Mouse (Mus musculus): ENCODE results near the gene Opn1sw. TPM values are rescaled to one million over a fixed set of nuclear protein-coding genes. Genes with fewer than 3 reads are reported as not detected.

Opn1sw gene
- polyA plus RNA-seq, 1 experiment, result not detected

DNA sequence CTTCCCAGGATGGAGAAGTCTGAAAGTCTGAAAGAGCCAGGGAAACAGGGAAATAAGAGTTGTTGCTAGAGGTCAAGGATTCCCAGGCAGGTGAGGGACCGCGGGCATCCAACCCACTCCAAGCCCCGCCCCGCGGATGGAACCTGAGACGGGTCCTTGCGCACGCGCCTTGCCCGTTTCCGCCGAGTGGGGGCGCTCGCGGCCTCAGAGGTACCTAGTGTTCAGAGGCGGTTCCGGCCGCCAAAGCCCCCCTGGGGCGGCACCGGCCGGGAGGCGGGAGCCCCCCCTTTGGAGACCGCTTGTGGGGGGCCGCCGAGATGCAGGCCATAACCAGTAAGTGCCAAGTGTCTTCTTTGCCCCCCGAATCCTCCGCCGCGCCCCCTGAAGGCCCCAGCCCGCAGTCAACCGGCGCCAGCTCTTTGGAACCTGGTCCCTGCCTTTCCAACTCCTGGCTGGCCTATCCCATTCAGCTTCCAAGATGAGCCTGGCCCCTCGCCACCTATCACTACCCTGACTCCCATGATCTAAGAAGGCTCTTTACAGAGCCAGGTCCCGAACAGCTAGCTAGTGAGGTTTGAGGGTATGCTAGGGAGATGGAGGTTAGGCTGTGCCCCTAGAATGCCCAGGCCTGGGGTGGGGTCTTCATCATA, 14.6 kb upstream of the Opn1sw start:
- peak overlapping the region; percentile 23; the same call in 1 of the 2 replicates for H3K9ac ChIP-seq (ENCODE audit: low read depth, poor library complexity, severe bottlenecking)
- no peaks in the 10 kb centered on the region for H3K36me3 ChIP-seq (ENCODE audit: control insufficient read depth, insufficient read depth, low read length, poor library complexity, severe bottlenecking)
- H3K4me3 ChIP-seq (ENCODE audit: low read depth, low read length), result peak overlapping the region; percentile 22

DNA sequence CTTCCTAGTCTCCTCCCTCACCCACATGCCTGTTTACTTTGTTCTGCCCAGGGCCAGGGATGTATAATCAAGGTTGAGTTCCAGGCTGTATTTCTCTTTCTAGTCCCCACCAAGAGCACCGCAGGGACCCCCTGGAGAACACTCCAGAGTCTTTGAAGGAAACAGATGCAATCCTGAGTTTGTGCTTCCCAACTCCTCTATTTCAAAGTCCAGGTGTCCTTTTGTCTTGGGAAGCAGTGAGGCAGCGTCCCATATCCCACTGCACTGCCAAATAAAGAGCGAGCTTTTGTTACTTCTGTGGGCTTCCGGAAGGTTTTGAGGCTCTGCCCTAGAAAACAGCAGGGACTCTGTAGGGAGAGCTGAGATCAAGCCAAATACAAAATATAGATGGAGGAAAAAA, 11.6 kb upstream of the Opn1sw start:
- H3K9ac ChIP-seq (ENCODE audit: low read depth, poor library complexity, severe bottlenecking), result no peak overlapping the region
- no peaks in the 10 kb centered on the region for H3K27me3 ChIP-seq (ENCODE audit: control insufficient read depth, insufficient read depth, low read length, poor library complexity, severe bottlenecking)
- peak overlapping the region; percentile 22; the same call in 1 of the 2 replicates for H3K27ac ChIP-seq (ENCODE audit: insufficient read depth, low read length)
- no peaks in the 10 kb centered on the region for H3K36me3 ChIP-seq (ENCODE audit: control insufficient read depth, insufficient read depth, low read length, poor library complexity, severe bottlenecking)
- H3K4me1 ChIP-seq (ENCODE audit: control insufficient read depth, insufficient read depth, low read length), result no peaks in the 10 kb centered on the region
- no peak overlapping the region for H3K4me3 ChIP-seq (ENCODE audit: low read depth, low read length)
- TF ChIP-seq EP300 (IDR thresholded peaks at IDR 0.05; ENCODE audit: insufficient read depth, low read depth, low read length) (no peak), POLR2A (IDR thresholded peaks at IDR 0.05; ENCODE audit: insufficient read depth, low read length) (no peak), CTCF (IDR thresholded peaks at IDR 0.05; ENCODE audit: low read depth, low read length) (no peak)
- H3K9me3 ChIP-seq (replicated peaks; ENCODE audit: control insufficient read depth, insufficient read depth, low read length, poor library complexity, severe bottlenecking), result no peaks in the 10 kb centered on the region

More for the DNA sequence above, 14.6 kb upstream of the Opn1sw start:
- H3K27me3 ChIP-seq (ENCODE audit: control insufficient read depth, insufficient read depth, low read length, poor library complexity, severe bottlenecking), result no peaks in the 10 kb centered on the region
- no peaks in the 10 kb centered on the region for H3K9me3 ChIP-seq (replicated peaks; ENCODE audit: control insufficient read depth, insufficient read depth, low read length, poor library complexity, severe bottlenecking)
- no peak overlapping the region for H3K27ac ChIP-seq (ENCODE audit: insufficient read depth, low read length)
- H3K4me1 ChIP-seq (ENCODE audit: control insufficient read depth, insufficient read depth, low read length), result no peaks in the 10 kb centered on the region
- TF ChIP-seq EP300 (IDR thresholded peaks at IDR 0.05; ENCODE audit: insufficient read depth, low read depth, low read length) (no peak), POLR2A (IDR thresholded peaks at IDR 0.05; ENCODE audit: insufficient read depth, low read length) (no peak), CTCF (IDR thresholded peaks at IDR 0.05; ENCODE audit: low read depth, low read length) (peak; percentile 67)

DNA sequence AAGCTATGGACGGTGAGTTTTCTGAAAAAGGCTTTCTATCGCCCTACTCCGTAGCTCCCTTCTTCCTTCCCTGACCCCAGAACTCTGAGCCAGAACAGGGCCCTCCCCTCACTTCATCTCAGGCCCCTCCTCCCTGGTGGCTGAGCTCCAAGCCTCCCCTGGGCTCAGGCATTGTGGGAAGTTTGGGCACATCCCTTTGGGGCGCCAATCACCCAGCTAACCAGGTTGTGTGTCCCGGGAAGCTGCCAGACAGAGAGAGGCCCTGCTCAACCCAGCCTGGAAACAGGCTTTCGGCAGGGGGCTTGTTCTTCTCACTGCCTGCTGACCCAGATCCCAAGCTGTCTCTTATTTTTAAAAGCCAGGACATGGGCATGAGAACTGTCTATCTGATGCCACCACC, 9.3 kb upstream of the Opn1sw start:
- H3K36me3 ChIP-seq (ENCODE audit: control insufficient read depth, insufficient read depth, low read length, poor library complexity, severe bottlenecking), result no peaks in the 10 kb centered on the region
- peak overlapping the region; percentile 69; the same call in 1 of the 2 replicates for H3K4me3 ChIP-seq (ENCODE audit: low read depth, low read length)
- no peaks in the 10 kb centered on the region for H3K9me3 ChIP-seq (replicated peaks; ENCODE audit: control insufficient read depth, insufficient read depth, low read length, poor library complexity, severe bottlenecking)
- no peak overlapping the region; the same call in 1 of the 2 replicates for H3K9ac ChIP-seq (ENCODE audit: low read depth, poor library complexity, severe bottlenecking)
- no peak overlapping the region for H3K27ac ChIP-seq (ENCODE audit: insufficient read depth, low read length)
- no peak for TF ChIP-seq CTCF (IDR thresholded peaks at IDR 0.05; ENCODE audit: low read depth, low read length)
- TF ChIP-seq EP300 (IDR thresholded peaks at IDR 0.05; ENCODE audit: insufficient read depth, low read depth, low read length), result no peak
- no peaks in the 10 kb centered on the region for H3K4me1 ChIP-seq (ENCODE audit: control insufficient read depth, insufficient read depth, low read length)
- H3K27me3 ChIP-seq (ENCODE audit: control insufficient read depth, insufficient read depth, low read length, poor library complexity, severe bottlenecking), result no peaks in the 10 kb centered on the region

DNA sequence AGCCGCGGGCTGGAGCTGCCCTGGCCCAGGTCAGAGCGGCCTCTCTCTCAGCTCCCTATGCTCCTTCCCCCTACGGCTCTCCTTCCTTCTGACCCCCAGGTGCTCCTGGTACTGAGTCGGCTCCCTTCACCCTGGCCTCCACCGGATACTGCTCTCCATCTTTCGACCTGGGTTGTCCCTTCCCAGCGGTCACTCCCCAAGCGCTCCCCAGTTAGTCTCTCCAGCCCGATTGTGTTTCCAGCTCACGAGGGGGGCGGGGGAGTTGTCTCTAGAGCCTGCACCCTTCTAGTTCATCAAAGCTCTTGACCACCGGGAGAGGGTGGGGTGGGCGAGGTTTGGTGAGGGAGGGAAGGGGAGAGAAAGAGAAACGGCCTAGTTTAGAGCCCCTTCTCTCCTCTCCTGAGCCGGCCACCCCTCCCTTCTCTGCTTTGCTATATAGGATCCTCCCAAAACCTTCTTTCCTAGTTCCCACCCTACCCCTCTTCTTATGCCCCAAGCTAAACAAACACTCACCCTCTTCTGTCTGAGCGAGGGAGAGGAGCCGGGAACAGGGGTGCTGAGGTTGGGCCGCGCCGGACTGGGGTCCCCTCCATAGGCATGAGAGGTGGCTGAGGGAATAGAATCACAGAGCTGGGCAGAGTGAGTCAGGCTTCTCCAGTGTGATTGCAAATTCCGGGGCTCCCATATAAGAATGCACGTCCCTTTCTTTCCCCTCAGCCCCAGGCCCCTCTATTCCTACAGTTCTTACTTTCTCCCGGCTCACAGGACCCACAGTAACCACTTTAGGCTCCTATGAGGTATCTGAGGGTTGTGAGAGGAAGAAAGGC, 8.7 kb upstream of the Opn1sw start:
- Histone ChIP-seq H3K4me1 (ENCODE audit: control insufficient read depth, insufficient read depth, low read length) (no peaks in the 10 kb centered on the region), H3K9ac (ENCODE audit: low read depth, poor library complexity, severe bottlenecking) (peak overlapping the region; percentile 73), H3K27me3 (ENCODE audit: control insufficient read depth, insufficient read depth, low read length, poor library complexity, severe bottlenecking) (no peaks in the 10 kb centered on the region), H3K9me3 (replicated peaks; ENCODE audit: control insufficient read depth, insufficient read depth, low read length, poor library complexity, severe bottlenecking) (no peaks in the 10 kb centered on the region), H3K36me3 (ENCODE audit: control insufficient read depth, insufficient read depth, low read length, poor library complexity, severe bottlenecking) (no peaks in the 10 kb centered on the region), H3K27ac (ENCODE audit: insufficient read depth, low read length) (no peak overlapping the region), H3K4me3 (ENCODE audit: low read depth, low read length) (peak overlapping the region; percentile 69)
- no peak for TF ChIP-seq CTCF (IDR thresholded peaks at IDR 0.05; ENCODE audit: low read depth, low read length)
- TF ChIP-seq EP300 (IDR thresholded peaks at IDR 0.05; ENCODE audit: insufficient read depth, low read depth, low read length), result no peak
- no peak for TF ChIP-seq POLR2A (IDR thresholded peaks at IDR 0.05; ENCODE audit: insufficient read depth, low read length)

DNA sequence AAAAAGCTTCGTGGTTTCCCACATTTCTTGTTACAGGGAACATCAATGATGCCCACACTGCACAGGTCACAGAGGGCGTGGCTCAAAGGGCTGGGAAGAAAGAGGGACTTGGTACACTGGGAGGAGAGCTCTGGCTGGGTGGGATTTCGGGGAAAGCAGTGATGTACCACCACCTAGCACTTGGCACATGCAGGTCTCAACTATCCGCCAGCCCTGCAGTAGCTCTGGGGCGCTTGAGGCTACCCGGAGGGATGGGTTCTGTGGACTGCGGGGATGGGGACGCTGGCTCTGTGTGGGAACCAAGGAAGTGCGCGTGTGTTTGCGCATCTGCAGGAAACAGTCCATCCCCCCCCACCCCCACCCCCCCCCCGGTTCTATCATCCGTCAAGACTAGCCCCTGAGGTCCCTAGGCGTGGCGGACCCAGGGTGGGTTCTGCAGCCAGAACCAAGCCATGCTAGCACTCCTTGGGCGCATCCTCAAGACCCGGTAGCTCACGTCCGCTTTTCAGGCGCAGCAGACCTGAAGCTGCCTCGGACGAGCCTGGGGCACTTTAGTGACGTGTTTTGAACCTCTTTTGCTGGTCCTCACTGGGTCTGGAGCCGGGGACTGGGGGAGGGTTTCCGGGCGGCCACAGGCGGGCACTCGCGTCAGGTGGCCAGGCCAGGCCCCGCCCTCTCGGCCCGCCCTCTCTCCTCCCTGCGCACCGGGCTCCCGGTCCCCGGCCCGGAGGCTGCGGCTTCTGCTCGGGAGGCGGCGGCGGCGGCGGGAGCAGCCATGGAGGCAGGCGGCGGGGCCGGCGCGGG, 7.8 kb upstream of the Opn1sw start, which contains the start of gene Ccdc136:
TSS of gene Ccdc136 (plus strand) at position 400 of the 804 bp plus-strand sequence.
- no peaks in the 10 kb centered on the region for H3K9me3 ChIP-seq (replicated peaks; ENCODE audit: control insufficient read depth, insufficient read depth, low read length, poor library complexity, severe bottlenecking)
- no peak within 1 kb of the TSS for H3K27ac ChIP-seq (ENCODE audit: insufficient read depth, low read length)
- peak within 1 kb of the TSS; percentile 95 for H3K4me3 ChIP-seq (ENCODE audit: low read depth, low read length)
- H3K36me3 ChIP-seq (ENCODE audit: control insufficient read depth, insufficient read depth, low read length, poor library complexity, severe bottlenecking), result no peaks in the 10 kb centered on the region
- H3K4me1 ChIP-seq (ENCODE audit: control insufficient read depth, insufficient read depth, low read length), result no peaks in the 10 kb centered on the region
- peak; percentile 37 for TF ChIP-seq POLR2A (IDR thresholded peaks at IDR 0.05; ENCODE audit: insufficient read depth, low read length)
- no peak for TF ChIP-seq CTCF (IDR thresholded peaks at IDR 0.05; ENCODE audit: low read depth, low read length)
- no peak for TF ChIP-seq EP300 (IDR thresholded peaks at IDR 0.05; ENCODE audit: insufficient read depth, low read depth, low read length)
- no peaks in the 10 kb centered on the region for H3K27me3 ChIP-seq (ENCODE audit: control insufficient read depth, insufficient read depth, low read length, poor library complexity, severe bottlenecking)
- H3K9ac ChIP-seq (ENCODE audit: low read depth, poor library complexity, severe bottlenecking), result peak within 1 kb of the TSS; percentile 73
